Mouse (Mus musculus) large intestine, adult 2 months (tissue): ENCODE data around the gene Trpm4. TPM values are rescaled to one million over a fixed set of nuclear protein-coding genes. Genes with fewer than 3 reads are reported as not detected.
"Not testable (repeated sequence)": the region's sequence is repeated elsewhere in the genome, so short reads cannot be mapped to it uniquely, and the experiment has no call there.

Source experiments
- DNase-seq: peaks from one replicate; pipeline ENCODE4 v3.0.0-alpha.2; 2012; ENCODE audit warnings: low read depth, low spot score
- WGBS: fragments of 180-500 bp; shearing (Covaris S2); methylation state at CpG from one replicate; pipeline ENCODE4 v1.1.7; 2018; 5-methylcytosine and 5-hydroxymethylcytosine counted together
- polyA plus RNA-seq: library from polyadenylated mRNA; depleted of rRNA; stranded (reverse); fragments of >200 nt; gene quantifications from 2 replicates; pipeline ENCODE4 v1.2.3, GENCODE M21; 2012; rRNA removed

The Trpm4 gene
- polyA plus RNA-seq, 1 experiment: 185 TPM

DNA sequence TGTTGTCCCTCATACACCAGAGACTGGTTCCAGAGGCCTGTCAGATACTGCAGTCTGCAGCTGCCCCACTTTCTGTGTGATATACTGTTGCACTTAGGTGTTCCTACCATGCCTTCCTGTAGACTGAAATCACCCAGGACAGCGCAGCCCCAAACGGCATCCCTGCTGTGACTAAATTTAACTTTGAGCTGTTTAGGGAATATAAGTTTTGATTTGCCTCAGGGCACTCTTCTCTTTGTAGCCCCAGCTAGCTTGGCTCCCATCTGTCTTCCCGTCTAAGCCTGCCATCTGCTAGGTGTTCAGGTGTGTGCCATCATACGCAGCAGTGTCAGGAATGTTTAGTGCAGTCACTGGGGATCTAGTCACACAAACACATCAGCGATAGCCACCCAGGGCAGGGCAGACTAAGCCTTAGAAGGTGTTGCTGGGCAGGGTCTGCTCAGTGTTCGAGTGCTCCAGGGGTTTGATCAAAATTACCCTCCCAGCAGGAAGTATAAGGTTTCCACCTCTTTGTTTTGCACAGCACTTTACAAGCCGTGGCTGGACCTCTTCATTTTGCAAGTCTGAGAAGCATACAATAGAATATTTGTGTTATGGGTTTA is 70.5 kb downstream of the Trpm4 start:
- DNase-seq: no peak
- 70% methylated on average over 7 of the region's 7 CpGs for whole genome bisulfite sequencing

DNA sequence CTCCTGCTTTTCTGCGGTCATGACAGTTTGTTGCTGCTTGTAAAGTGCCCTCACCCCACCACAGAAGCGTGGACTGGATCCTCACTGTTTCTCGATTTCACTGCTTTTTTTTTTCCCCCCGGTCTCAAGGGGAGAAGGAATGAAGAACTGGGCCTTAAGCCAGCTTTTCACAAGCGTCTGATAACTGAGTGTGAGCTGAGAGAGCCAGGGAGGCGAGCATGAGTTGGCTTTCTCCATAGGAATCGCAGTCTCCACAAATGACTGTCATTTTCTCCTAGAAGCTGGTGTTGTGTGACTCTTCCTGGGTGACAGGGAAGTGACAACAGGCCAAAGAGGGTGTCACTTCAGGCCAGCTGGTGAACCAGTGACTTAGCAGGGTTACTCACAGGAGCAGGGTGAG is 71.3 kb downstream of the Trpm4 start:
- 51% methylated on average over 7 of the region's 7 CpGs for WGBS
- no peak for DNase-seq

DNA sequence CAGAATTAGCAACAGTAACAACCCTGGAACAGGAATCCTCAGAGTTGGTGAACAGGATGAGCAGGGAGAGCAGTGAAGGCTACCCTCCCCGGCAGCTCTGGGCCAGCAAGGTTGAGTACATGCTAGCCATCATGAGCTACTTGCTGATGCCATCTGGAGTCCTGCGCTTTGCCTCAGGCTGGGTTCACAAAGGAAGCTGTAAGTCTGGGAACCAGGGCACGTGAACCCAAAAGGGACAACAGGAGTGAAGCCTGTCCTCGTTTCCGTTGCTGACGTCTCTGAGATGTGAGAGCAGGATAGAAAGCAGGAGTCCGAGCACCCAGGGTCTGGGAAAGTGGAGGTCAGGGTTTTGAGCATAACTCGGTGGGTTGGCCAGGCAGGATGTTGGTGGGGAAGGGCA is 74.3 kb downstream of the Trpm4 start:
- no peak for DNase-seq
- WGBS: 82% methylated on average over 8 of the region's 8 CpGs

DNA sequence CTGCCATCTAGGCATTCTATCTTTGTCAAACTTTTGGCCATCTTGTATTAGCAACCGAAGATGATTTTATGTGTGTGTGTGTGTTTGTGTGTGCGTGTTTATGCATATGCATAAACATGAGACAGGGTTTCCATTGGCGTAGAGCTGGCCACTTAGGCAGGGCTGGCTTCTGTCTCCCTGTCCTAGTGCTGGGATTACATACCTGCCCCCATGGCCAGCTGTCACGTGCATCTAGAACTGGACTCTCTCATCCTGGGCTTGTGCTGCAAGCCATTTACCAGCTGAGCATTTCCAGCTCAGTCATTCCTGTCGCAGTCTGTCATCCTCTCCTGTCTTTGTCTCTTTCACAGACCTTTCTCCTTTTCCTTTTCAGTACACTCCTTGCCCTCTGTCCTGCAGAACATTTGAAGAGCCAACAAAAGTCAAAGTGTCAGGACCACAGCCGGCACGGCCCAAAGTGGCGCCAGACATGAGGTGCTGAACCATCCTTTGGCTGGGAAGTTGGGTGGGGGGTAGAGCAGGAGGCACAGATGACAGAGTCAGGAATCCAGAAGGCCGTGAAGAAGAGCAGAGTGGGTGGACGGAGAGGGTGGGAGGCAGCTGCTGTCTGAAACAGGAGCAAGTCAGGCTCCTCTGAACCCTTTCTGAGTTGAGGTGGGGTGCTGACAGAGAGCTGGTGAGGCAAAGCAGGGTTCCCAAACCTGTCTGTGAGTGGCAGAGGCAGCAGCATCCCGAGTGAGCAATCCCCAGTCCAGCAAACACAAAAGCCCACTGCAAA is 76.3 kb downstream of the Trpm4 start:
- 45% methylated on average over 11 of the region's 11 CpGs for WGBS
- no peak for DNase-seq

DNA sequence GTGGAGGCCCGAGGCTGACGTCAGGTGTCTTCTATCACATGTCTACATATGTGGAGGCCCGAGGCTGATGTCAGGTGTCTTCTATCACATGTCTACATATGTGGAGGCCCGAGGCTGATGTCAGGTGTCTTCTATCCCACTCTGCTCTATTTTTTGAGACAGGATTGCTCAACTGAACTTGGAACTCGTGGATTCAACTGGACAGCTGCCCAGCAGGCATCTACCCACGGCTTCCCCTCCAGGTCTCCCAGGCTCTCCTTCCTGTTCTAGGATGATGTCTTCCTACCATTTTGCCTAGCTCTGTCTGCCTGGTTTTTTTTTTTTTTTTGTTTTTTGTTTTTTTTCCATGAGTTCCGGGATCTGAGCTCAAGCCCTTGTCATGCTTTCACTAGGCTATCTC is 77.8 kb downstream of the Trpm4 start:
- WGBS: 60% methylated on average over 5 of the region's 7 CpGs

DNA sequence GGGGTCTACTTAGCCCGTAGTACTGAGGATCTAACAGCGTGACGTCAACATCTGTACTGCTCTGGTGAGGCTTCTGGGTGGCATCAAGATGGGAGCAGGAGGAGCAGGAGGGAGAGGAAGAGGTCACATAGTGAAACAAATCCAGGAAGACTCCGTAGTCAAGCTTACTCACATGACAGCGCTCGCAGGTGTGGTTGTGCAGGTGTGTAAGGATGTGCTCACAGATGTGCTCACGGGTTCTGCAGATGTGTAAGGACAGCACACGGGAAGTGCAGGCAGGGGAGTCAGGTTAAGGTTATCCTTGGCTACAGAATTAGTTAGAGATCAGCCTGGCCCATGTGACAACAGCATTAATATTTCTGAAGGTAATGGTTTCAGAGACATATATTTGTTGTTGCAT is 79.8 kb downstream of the Trpm4 start:
- DNase-seq: no peak
- WGBS: 80% methylated on average over 8 of the region's 8 CpGs

More for the DNA sequence above, 77.8 kb downstream of the Trpm4 start:
- DNase-seq: not testable (repeated sequence)

Other genes with a start within 250 kb of the Trpm4 start
- 44.3 and 48.6 TPM in 2 replicates for gene Rcn3, start 241.6 kb downstream of the Trpm4 start, polyA plus RNA-seq
- gene Fcgrt, start 229.9 kb downstream of the Trpm4 start, polyA plus RNA-seq: 75.3 and 85.1 TPM in 2 replicates
- gene Rps11, start 209.3 kb downstream of the Trpm4 start, polyA plus RNA-seq: 407 and 500 TPM in 2 replicates
- 2,093 and 2,372 TPM in 2 replicates for gene Rpl13a, start 205.0 kb downstream of the Trpm4 start, polyA plus RNA-seq
- gene Gm45713, start 197.5 kb downstream of the Trpm4 start, polyA plus RNA-seq: 0.78 and 1.1 TPM in 2 replicates
- gene Flt3l, start 197.3 kb downstream of the Trpm4 start, polyA plus RNA-seq: 30.5 and 38.2 TPM in 2 replicates
- gene Pih1d1, start 179.5 kb downstream of the Trpm4 start, polyA plus RNA-seq: 62.5 and 65.5 TPM in 2 replicates
- gene Aldh16a1, start 179.2 kb downstream of the Trpm4 start, polyA plus RNA-seq: 152 and 159 TPM in 2 replicates
- 0.07 and 0.11 TPM in 2 replicates for gene Slc17a7, start 169.8 kb downstream of the Trpm4 start, polyA plus RNA-seq
- gene Gfy, start 154.2 kb downstream of the Trpm4 start, polyA plus RNA-seq: not detected in 2 replicates
- not detected in 2 replicates for gene Pth2, start 152.8 kb downstream of the Trpm4 start, polyA plus RNA-seq
- gene Ccdc155, start 128.9 kb downstream of the Trpm4 start, polyA plus RNA-seq: 0.09 TPM in 1 of 2 replicates, not detected in the other
- 0.47 and 0.67 TPM in 2 replicates for gene Dkkl1, start 121.6 kb downstream of the Trpm4 start, polyA plus RNA-seq
- gene Tead2, start 118.0 kb downstream of the Trpm4 start, polyA plus RNA-seq: 8.9 and 11.4 TPM in 2 replicates
- 57.3 and 66.8 TPM in 2 replicates for gene Cd37, start 94.7 kb downstream of the Trpm4 start, polyA plus RNA-seq
- gene Slc6a16, start 92.7 kb downstream of the Trpm4 start, polyA plus RNA-seq: not detected in 2 replicates
- not detected in 2 replicates for gene Slc6a21, start 56.3 kb downstream of the Trpm4 start, polyA plus RNA-seq
- 0.40 and 0.67 TPM in 2 replicates for gene Hrc, start 1.5 kb upstream of the Trpm4 start, polyA plus RNA-seq
- gene Ppfia3, start 33.2 kb upstream of the Trpm4 start, polyA plus RNA-seq: 47.1 and 70.3 TPM in 2 replicates
- 4.5 and 7.9 TPM in 2 replicates for gene Lin7b, start 36.8 kb upstream of the Trpm4 start, polyA plus RNA-seq
- 102 and 165 TPM in 2 replicates for gene Snrnp70, start 62.0 kb upstream of the Trpm4 start, polyA plus RNA-seq
- gene Kcna7, start 71.9 kb upstream of the Trpm4 start, polyA plus RNA-seq: 0.06 TPM in 1 of 2 replicates, not detected in the other
- 0.10 and 0.16 TPM in 2 replicates for gene Ntf5, start 79.9 kb upstream of the Trpm4 start, polyA plus RNA-seq
- not detected in 2 replicates for gene Lhb, start 87.0 kb upstream of the Trpm4 start, polyA plus RNA-seq
- gene Gys1, start 101.1 kb upstream of the Trpm4 start, polyA plus RNA-seq: 11.2 and 14.7 TPM in 2 replicates
- gene Ruvbl2, start 104.3 kb upstream of the Trpm4 start, polyA plus RNA-seq: 70.5 and 70.6 TPM in 2 replicates
- 1,842 and 2,045 TPM in 2 replicates for gene Ftl1, start 126.1 kb upstream of the Trpm4 start, polyA plus RNA-seq
- gene Bax, start 133.1 kb upstream of the Trpm4 start, polyA plus RNA-seq: 105 and 106 TPM in 2 replicates
- gene Tulp2, start 148.1 kb upstream of the Trpm4 start, polyA plus RNA-seq: 0.30 TPM in 1 of 2 replicates, not detected in the other
- not detected in 2 replicates for gene Gm45808, start 153.0 kb upstream of the Trpm4 start, polyA plus RNA-seq
- 0.45 and 1.4 TPM in 2 replicates for gene Dhdh, start 155.0 kb upstream of the Trpm4 start, polyA plus RNA-seq
- gene Nucb1, start 176.6 kb upstream of the Trpm4 start, polyA plus RNA-seq: 384 and 422 TPM in 2 replicates
- 14.8 and 18.4 TPM in 2 replicates for gene Ppp1r15a, start 192.5 kb upstream of the Trpm4 start, polyA plus RNA-seq
- 4.0 and 4.6 TPM in 2 replicates for gene Plekha4, start 192.6 kb upstream of the Trpm4 start, polyA plus RNA-seq
- gene Hsd17b14, start 221.1 kb upstream of the Trpm4 start, polyA plus RNA-seq: 0.30 and 0.50 TPM in 2 replicates
- gene Bcat2, start 236.4 kb upstream of the Trpm4 start, polyA plus RNA-seq: 33.8 and 40.9 TPM in 2 replicates